Mouse (Mus musculus) hematopoietic stem cell, adult 5-6 weeks (primary cell): Measurements from ENCODE around the gene Sema5a. TPM values are rescaled to one million over a fixed set of nuclear protein-coding genes. Genes with fewer than 3 reads are reported as not detected.

ENCODE experiments used
- ATAC-seq, 2 experiments: fragments of 125-278 bp in 1 of 2; replicated peaks in 1 of 2; 2 replicates each; pipeline ENCODE4 v1.8.0; 2016 to 2017; ENCODE audit warnings: inconsistent platforms in 2 of 2, mild to moderate bottlenecking in 2 of 2, moderate number of reproducible peaks in 2 of 2, low read depth in 1 of 2, moderate TSS enrichment in 1 of 2; ENCODE audit not compliant: low FRiP score in 2 of 2, poor library complexity in 2 of 2, severe bottlenecking in 2 of 2, insufficient read depth in 1 of 2, low TSS enrichment in 1 of 2
- total RNA-seq: library from RNA; stranded (forward); fragments of 172-1452, 232-1000 nt; gene quantifications from 2 replicates; pipeline ENCODE4 v1.2.3, GENCODE M21; 2017

The Sema5a gene
- total RNA-seq, 1 experiment from 2014 or later, result not detected

- no peak for ATAC-seq
Observed at GRCm38 (mm10) chr15:32281374-32281773, 36.8 kb downstream of the Sema5a start.

- ATAC-seq, result no peak
Observed at GRCm38 (mm10) chr15:32284688-32285087, 40.1 kb downstream of the Sema5a start.

GRCm38 (mm10) chr15:32286296-32286695 lies 41.7 kb downstream of the Sema5a start:
- no peak for ATAC-seq

- no peak for ATAC-seq
Observed at GRCm38 (mm10) chr15:32288480-32288879, 43.9 kb downstream of the Sema5a start.

- no peak for ATAC-seq
Observed at GRCm38 (mm10) chr15:32291000-32291399, 46.4 kb downstream of the Sema5a start.

- no peak for ATAC-seq
Observed at GRCm38 (mm10) chr15:32296523-32296922, 51.9 kb downstream of the Sema5a start.

- no peak for ATAC-seq
Observed at GRCm38 (mm10) chr15:32297266-32297665, 52.7 kb downstream of the Sema5a start.

GRCm38 (mm10) chr15:32298525-32298924 lies 53.9 kb downstream of the Sema5a start:
- no peak for ATAC-seq

- no peak for ATAC-seq
Observed at GRCm38 (mm10) chr15:32300991-32301390, 56.4 kb downstream of the Sema5a start.

- ATAC-seq, result no peak
Observed at GRCm38 (mm10) chr15:32306557-32307243, 62.1 kb downstream of the Sema5a start.

GRCm38 (mm10) chr15:32310834-32311233 lies 66.2 kb downstream of the Sema5a start:
- no peak for ATAC-seq

- ATAC-seq, result no peak
Observed at GRCm38 (mm10) chr15:32311287-32311686, 66.7 kb downstream of the Sema5a start.

- ATAC-seq, result no peak
Observed at GRCm38 (mm10) chr15:32317074-32317473, 72.5 kb downstream of the Sema5a start.

- no peak for ATAC-seq
Observed at GRCm38 (mm10) chr15:32320739-32321138, 76.1 kb downstream of the Sema5a start.

GRCm38 (mm10) chr15:32322455-32323220 lies 78.0 kb downstream of the Sema5a start:
- ATAC-seq, result no peak

GRCm38 (mm10) chr15:32323224-32323623 lies 78.6 kb downstream of the Sema5a start:
- no peak for ATAC-seq

GRCm38 (mm10) chr15:32324105-32324504 lies 79.5 kb downstream of the Sema5a start:
- no peak for ATAC-seq

GRCm38 (mm10) chr15:32328370-32329004 lies 83.9 kb downstream of the Sema5a start:
- ATAC-seq, result peak; percentile 60 to 67
